Mouse (Mus musculus) liver, postnatal 0 days (tissue): ENCODE results near the gene Gm37240.

Experiments used
- CTCF ChIP-seq: sonication (generic); IDR thresholded peaks from 2 replicates; pipeline ENCODE4 v1.5.1; 2016; ENCODE audit warnings: antibody characterized with exemption, low read depth
- EP300 ChIP-seq: IDR thresholded peaks from 2 replicates; pipeline ENCODE4 v1.6.1; 2016; ENCODE audit warnings: antibody characterized with exemption, low read depth, mild to moderate bottlenecking

GRCm38 (mm10) chr3:84842793-84843192, 1044.5 kb downstream of the Gm37240 start:
- TF ChIP-seq EP300 = no peak
- TF ChIP-seq CTCF = no peak
